ENCODE assay signal across 29 mouse cellular contexts in genomic region chr19:4134354-4134753, GRCm38 (mm10). TPM values are rescaled to one million over a fixed set of nuclear protein-coding genes. Genes with fewer than 3 reads are reported as not detected.
A peak's percentile ranks its signal among the peaks of the same experiment; 100 is the strongest.
DNase-seq lines count a peak whose midpoint lies in the region; ATAC-seq and TF ChIP-seq lines count a peak whose summit lies in the region.
"Had no signal": no experiment of that assay in that cellular context is flagged by ENCODE, and none has a peak within 500 bp of the region (broad histone marks: within the 10 kb centered on the region; RNA-seq: fewer than 3 reads in every experiment).

No protein-coding gene starts in this region.

- TF ChIP-seq CTCF in liver, postnatal 0 days (IDR thresholded peaks at IDR 0.05; ENCODE audit: low read depth): no peak
- TF ChIP-seq CTCF in spleen, adult 2 months (IDR thresholded peaks at IDR 0.05; ENCODE audit: extremely low read depth, insufficient read depth, insufficient read length, insufficient replicate concordance): no peak
- TF ChIP-seq CTCF in CH12.LX (conservative IDR thresholded peaks at IDR 0.05 in 1 of 2, IDR thresholded peaks at IDR 0.05 in 1 of 2; ENCODE audit: low read depth in 2 of 2, low read length in 2 of 2): no peak

- H3K9me3 ChIP-seq in liver, embryonic 13.5 days (replicated peaks): no peaks in the 10 kb centered on the region
- H3K9me3 ChIP-seq in liver, postnatal 0 days (ENCODE audit: low read length): no peaks in the 10 kb centered on the region
- H3K9me3 ChIP-seq in CH12.LX (replicated peaks; ENCODE audit: low read length): no peaks in the 10 kb centered on the region
- H3K9me3 ChIP-seq in midbrain, embryonic 14.5 days (ENCODE audit: control insufficient read depth, low read length): no peaks in the 10 kb centered on the region
- H3K9me3 ChIP-seq: embryonic facial prominence, embryonic 13.5 days; embryonic facial prominence, embryonic 15.5 days; forebrain, embryonic 10.5 days; forebrain, embryonic 12.5 days had no signal

- peaks cover 7% of the 10 kb centered on the region; the same call in 1 of the 2 replicates for H3K27me3 ChIP-seq in liver, embryonic 13.5 days
- no peaks in the 10 kb centered on the region for H3K27me3 ChIP-seq in liver, postnatal 0 days (ENCODE audit: insufficient read depth, low read length)
- no peaks in the 10 kb centered on the region for H3K27me3 ChIP-seq in spleen, adult 2 months (ENCODE audit: control insufficient read depth, insufficient read depth, low read length)
- no peaks in the 10 kb centered on the region for H3K27me3 ChIP-seq in CH12.LX (replicated peaks)
- no peaks in the 10 kb centered on the region for H3K27me3 ChIP-seq in midbrain, embryonic 14.5 days (ENCODE audit: control insufficient read depth, insufficient read depth, low read length)
- H3K27me3 ChIP-seq: embryonic facial prominence, embryonic 13.5 days; embryonic facial prominence, embryonic 15.5 days; forebrain, embryonic 12.5 days had no signal

- no peak overlapping the region for H3K4me3 ChIP-seq in liver, embryonic 13.5 days (replicated peaks)
- H3K4me3 ChIP-seq in liver, postnatal 0 days (ENCODE audit: low read depth, low read length): no peak overlapping the region
- H3K4me3 ChIP-seq in spleen, adult 2 months (ENCODE audit: extremely low read depth, insufficient read depth, insufficient read length): no peak overlapping the region
- H3K4me3 ChIP-seq in CH12.LX (replicated peaks in 1 of 3; ENCODE audit: low read depth in 2 of 3, low read length in 2 of 3, poor library complexity in 1 of 3): no peak overlapping the region
- H3K4me3 ChIP-seq in midbrain, embryonic 14.5 days (replicated peaks; ENCODE audit: low read depth, low read length): no peak overlapping the region
- H3K4me3 ChIP-seq: embryonic facial prominence, embryonic 13.5 days; embryonic facial prominence, embryonic 15.5 days; erythroblast, embryonic 14.5 days; forebrain, embryonic 10.5 days; forebrain, embryonic 12.5 days had no signal

- no peak overlapping the region for H3K4me2 ChIP-seq in liver, embryonic 13.5 days
- no peak overlapping the region for H3K4me2 ChIP-seq in liver, postnatal 0 days (ENCODE audit: low read depth, low read length)
- H3K4me2 ChIP-seq in CH12.LX (ENCODE audit: insufficient read depth, low read depth, poor library complexity, severe bottlenecking): no peak overlapping the region
- no peak overlapping the region for H3K4me2 ChIP-seq in midbrain, embryonic 14.5 days (ENCODE audit: low read length)
- H3K4me2 ChIP-seq: embryonic facial prominence, embryonic 13.5 days; embryonic facial prominence, embryonic 15.5 days; forebrain, embryonic 12.5 days had no signal

- TF ChIP-seq EP300 in liver, postnatal 0 days (IDR thresholded peaks at IDR 0.05; ENCODE audit: low read depth): no peak
- TF ChIP-seq EP300 in CH12.LX (IDR thresholded peaks at IDR 0.05; ENCODE audit: low read length): no peak

- dilution Hi-C loops in CH12.LX (cut with MboI; ENCODE audit: extremely low pct_ligation_motif_present, extremely low pct_unique_long_range_greater_than_20kb, low sequenced_read_pairs): no loop called here

- WGBS in liver, embryonic 13.5 days (ENCODE audit: insufficient replicate concordance): 92% methylated on average over 4 of the region's 4 CpGs
- 85% methylated on average over 4 of the region's 4 CpGs for WGBS in liver, postnatal 0 days (ENCODE audit: insufficient replicate concordance)
- WGBS in spleen, adult 2 months: 94% methylated on average over 4 of the region's 4 CpGs
- 94% methylated on average over 4 of the region's 4 CpGs for WGBS in midbrain, embryonic 14.5 days

- H3K9ac ChIP-seq in liver, embryonic 13.5 days: no peak overlapping the region
- no peak overlapping the region for H3K9ac ChIP-seq in liver, postnatal 0 days (replicated peaks)
- peak overlapping the region; percentile 65 for H3K9ac ChIP-seq in CH12.LX (ENCODE audit: insufficient read depth, low read depth)
- no peak overlapping the region for H3K9ac ChIP-seq in midbrain, embryonic 14.5 days (replicated peaks; ENCODE audit: low read length)
- H3K9ac ChIP-seq: embryonic facial prominence, embryonic 13.5 days; embryonic facial prominence, embryonic 15.5 days; forebrain, embryonic 12.5 days had no signal

- peaks cover 58% of the 10 kb centered on the region for H3K4me1 ChIP-seq in liver, embryonic 13.5 days (replicated peaks)
- H3K4me1 ChIP-seq in liver, postnatal 0 days (ENCODE audit: insufficient read depth): peaks cover 17% of the 10 kb centered on the region
- peaks cover 26% of the 10 kb centered on the region for H3K4me1 ChIP-seq in spleen, adult 2 months (ENCODE audit: control insufficient read depth, insufficient read depth, insufficient read length)
- peaks cover 36 to 90% of the 10 kb centered on the region in 2 experiments for H3K4me1 ChIP-seq in CH12.LX (ENCODE audit: control insufficient read depth in 1 of 2, insufficient read depth in 2 of 2)
- 0 out of 2 replicates have a peak, but pooled peaks cover 3% of the 10 kb centered on the region for H3K4me1 ChIP-seq in midbrain, embryonic 14.5 days (ENCODE audit: control insufficient read depth, insufficient read depth, low read length)
- H3K4me1 ChIP-seq: embryonic facial prominence, embryonic 13.5 days; embryonic facial prominence, embryonic 15.5 days had no signal

- no peak for TF ChIP-seq RAD21 in CH12.LX (IDR thresholded peaks at IDR 0.05; ENCODE audit: low read depth, low read length)

- in situ Hi-C loops in CH12.LX (cut with MboI; ENCODE audit: low pct_ligation_motif_present, low pct_unique_long_range_greater_than_20kb, low sequenced_read_pairs): no loop called here

- peaks cover 3% of the 10 kb centered on the region; the same call in 1 of the 2 replicates for H3K79me2 ChIP-seq in CH12.LX (replicated peaks; ENCODE audit: control insufficient read depth, extremely low read depth, insufficient read depth, poor library complexity, severe bottlenecking)

- peaks cover 32% of the 10 kb centered on the region for H3K36me3 ChIP-seq in liver, embryonic 13.5 days
- peaks cover 30% of the 10 kb centered on the region for H3K36me3 ChIP-seq in liver, postnatal 0 days (replicated peaks; ENCODE audit: insufficient read depth, low read length)
- H3K36me3 ChIP-seq in spleen, adult 2 months (ENCODE audit: control insufficient read depth, insufficient read depth, low read length): peaks cover 23% of the 10 kb centered on the region
- peaks cover 24 to 59% of the 10 kb centered on the region in 2 experiments for H3K36me3 ChIP-seq in CH12.LX (replicated peaks in 1 of 2; ENCODE audit: control insufficient read depth in 1 of 2, insufficient read depth in 1 of 2, low read length in 1 of 2)
- H3K36me3 ChIP-seq in midbrain, embryonic 14.5 days (ENCODE audit: control insufficient read depth, insufficient read depth, low read length): peaks cover 37% of the 10 kb centered on the region

- TF ChIP-seq POLR2A in spleen, adult 2 months (IDR thresholded peaks at IDR 0.05; ENCODE audit: low read depth, low read length): no peak
- TF ChIP-seq POLR2A in CH12.LX (IDR thresholded peaks at IDR 0.05; ENCODE audit: low read depth, low read length): no peak

- H3K27ac ChIP-seq in liver, embryonic 13.5 days: 0 out of 2 replicates have a peak overlapping the region, but pooled peaks have one; percentile 67
- H3K27ac ChIP-seq in liver, postnatal 0 days (ENCODE audit: low read depth): no peak overlapping the region
- peak overlapping the region; percentile 95; the same call in 1 of the 2 replicates for H3K27ac ChIP-seq in spleen, adult 2 months (ENCODE audit: insufficient read depth, low read length)
- H3K27ac ChIP-seq in CH12.LX (ENCODE audit: insufficient read depth, low read depth): peak overlapping the region; percentile 97
- no peak overlapping the region for H3K27ac ChIP-seq in midbrain, embryonic 14.5 days (replicated peaks; ENCODE audit: low read depth, low read length)
- H3K27ac ChIP-seq: embryonic facial prominence, embryonic 13.5 days; embryonic facial prominence, embryonic 15.5 days; forebrain, embryonic 10.5 days; forebrain, embryonic 12.5 days had no signal

- DNase-seq in liver, embryonic 13.5 days: no peak
- no peak for DNase-seq in liver, postnatal 0 days
- no peak for DNase-seq in spleen, adult 2 months (ENCODE audit: low read depth in 1 of 2, low spot score in 2 of 2)
- no peak for DNase-seq in spleen, postnatal 4 days (ENCODE audit: low spot score in 2 of 2)
- no peak for DNase-seq in CH12.LX (ENCODE audit: extremely low read depth)
- DNase-seq in cerebellum, adult 18-20 months: no peak
- DNase-seq in midbrain, embryonic 14.5 days: no peak
- DNase-seq: adrenal gland, adult 8-10 months; adrenal gland, postnatal 14 days; adrenal gland, postnatal 36 days; B cell, adult 2 months; cerebellum, adult 11-12 months; cerebellum, adult 8-10 months; cerebellum, adult 9-11 months; cerebellum, postnatal 14 days; cerebellum, postnatal 36 days; embryo, embryonic 11 days had no signal

- ATAC-seq in liver, embryonic 13.5 days (ENCODE audit: low read depth): no peak
- ATAC-seq in liver, postnatal 0 days: no peak
- no peak for ATAC-seq in midbrain, embryonic 14.5 days (ENCODE audit: low FRiP score, low TSS enrichment)
- ATAC-seq: CD4-positive, CD25-positive, alpha-beta regulatory T cell, adult 4 months; forebrain, embryonic 14.5 days; forebrain, embryonic 16.5 days had no signal

RNA-seq across cellular contexts. Expression of gene Gpr152, which starts 5.2 kb away (rescaled TPM):
- polyA plus RNA-seq in liver, embryonic 13.5 days (2015; fragmentation: Nextera tagmentation; extraction: Ambion mirVana): 0.02 TPM in 1 of 2 replicates, not detected in the other
- not detected in 2 replicates for polyA plus RNA-seq in liver, postnatal 0 days (2015; fragmentation: Nextera tagmentation; extraction: Ambion mirVana)
- polyA plus RNA-seq in spleen, adult 2 months (2012; rRNA removed): 0.09 and 0.11 TPM in 2 replicates
- 0.17 and 0.25 TPM in 2 replicates for total RNA-seq in CH12.LX (2012; rRNA removed)
- 0.05 TPM in 1 of 2 replicates, not detected in the other for total RNA-seq in CH12.LX (2014; rRNA removed)
- polyA plus RNA-seq in CH12.LX (2012; ENCODE audit: insufficient read length, low read depth): 0.71 and 0.82 TPM in 2 replicates
- not detected in 2 replicates for polyA plus RNA-seq in midbrain, embryonic 14.5 days (2014; fragmentation: Nextera tagmentation; extraction: Ambion mirVana)
- total RNA-seq: adrenal gland, adult 18-20 months; adrenal gland, postnatal 14 days; common myeloid progenitor, adult 5-6 weeks; MEL had no signal
- polyA plus RNA-seq: embryonic facial prominence, embryonic 11.5 days; embryonic facial prominence, embryonic 13.5 days; embryonic facial prominence, embryonic 15.5 days; forebrain, embryonic 10.5 days; forebrain, embryonic 12.5 days; forebrain, embryonic 14.5 days; forebrain, embryonic 16.5 days had no signal

RNA-seq across cellular contexts. Expression of gene Aip, which starts 8.7 kb away (rescaled TPM):
- 37.7 and 38.9 TPM in 2 replicates for polyA plus RNA-seq in liver, embryonic 13.5 days (2015; fragmentation: Nextera tagmentation; extraction: Ambion mirVana)
- polyA plus RNA-seq in liver, postnatal 0 days (2015; fragmentation: Nextera tagmentation; extraction: Ambion mirVana): 23.1 and 26.8 TPM in 2 replicates
- 85.3 and 99.6 TPM in 2 replicates for polyA plus RNA-seq in spleen, adult 2 months (2012; rRNA removed)
- total RNA-seq in CH12.LX (2012; rRNA removed) (37.5 and 39.7 TPM in 2 replicates), CH12.LX (2014; rRNA removed) (10.8 and 11.7 TPM in 2 replicates)
- 64.8 and 87.9 TPM in 2 replicates for polyA plus RNA-seq in CH12.LX (2012; ENCODE audit: insufficient read length, low read depth)
- 84.3 and 98.0 TPM in 2 replicates for polyA plus RNA-seq in midbrain, embryonic 14.5 days (2014; fragmentation: Nextera tagmentation; extraction: Ambion mirVana)

RNA-seq across cellular contexts. Expression of gene Cabp4, which starts 9.5 kb away (rescaled TPM):
- 0.07 and 0.13 TPM in 2 replicates for polyA plus RNA-seq in liver, embryonic 13.5 days (2015; fragmentation: Nextera tagmentation; extraction: Ambion mirVana)
- 0.11 and 0.15 TPM in 2 replicates for polyA plus RNA-seq in liver, postnatal 0 days (2015; fragmentation: Nextera tagmentation; extraction: Ambion mirVana)
- polyA plus RNA-seq in spleen, adult 2 months (2012; rRNA removed): 1.9 and 2.2 TPM in 2 replicates
- total RNA-seq in CH12.LX (2012; rRNA removed) (2.8 and 3.3 TPM in 2 replicates), CH12.LX (2014; rRNA removed) (6.4 and 6.9 TPM in 2 replicates)
- 11.8 and 14.7 TPM in 2 replicates for polyA plus RNA-seq in CH12.LX (2012; ENCODE audit: insufficient read length, low read depth)
- polyA plus RNA-seq in midbrain, embryonic 14.5 days (2014; fragmentation: Nextera tagmentation; extraction: Ambion mirVana): 0.14 and 0.15 TPM in 2 replicates
- total RNA-seq: common myeloid progenitor, adult 5-6 weeks had no signal
- polyA plus RNA-seq: embryonic facial prominence, embryonic 11.5 days; embryonic facial prominence, embryonic 13.5 days; forebrain, embryonic 10.5 days had no signal

RNA-seq across cellular contexts. Expression of gene Coro1b, which starts 14.1 kb away (rescaled TPM):
- polyA plus RNA-seq in liver, embryonic 13.5 days (2015; fragmentation: Nextera tagmentation; extraction: Ambion mirVana): 70.7 and 72.6 TPM in 2 replicates
- 63.0 and 64.4 TPM in 2 replicates for polyA plus RNA-seq in liver, postnatal 0 days (2015; fragmentation: Nextera tagmentation; extraction: Ambion mirVana)
- polyA plus RNA-seq in spleen, adult 2 months (2012; rRNA removed): 386 and 394 TPM in 2 replicates
- total RNA-seq in CH12.LX (2012; rRNA removed) (172 and 194 TPM in 2 replicates), CH12.LX (2014; rRNA removed) (154 and 179 TPM in 2 replicates)
- polyA plus RNA-seq in CH12.LX (2012; ENCODE audit: insufficient read length, low read depth): 265 and 293 TPM in 2 replicates
- 105 and 117 TPM in 2 replicates for polyA plus RNA-seq in midbrain, embryonic 14.5 days (2014; fragmentation: Nextera tagmentation; extraction: Ambion mirVana)

RNA-seq across cellular contexts. Expression of gene Ptprcap, which starts 19.1 kb away (rescaled TPM):
- polyA plus RNA-seq in liver, embryonic 13.5 days (2015; fragmentation: Nextera tagmentation; extraction: Ambion mirVana): 18.8 and 21.3 TPM in 2 replicates
- polyA plus RNA-seq in liver, postnatal 0 days (2015; fragmentation: Nextera tagmentation; extraction: Ambion mirVana): 35.7 and 35.8 TPM in 2 replicates
- polyA plus RNA-seq in spleen, adult 2 months (2012; rRNA removed): 631 and 1,026 TPM in 2 replicates
- 438 and 452 TPM in 2 replicates for total RNA-seq in CH12.LX (2012; rRNA removed)
- total RNA-seq in CH12.LX (2014; rRNA removed): 380 and 447 TPM in 2 replicates
- polyA plus RNA-seq in CH12.LX (2012; ENCODE audit: insufficient read length, low read depth): 296 and 343 TPM in 2 replicates
- polyA plus RNA-seq in midbrain, embryonic 14.5 days (2014; fragmentation: Nextera tagmentation; extraction: Ambion mirVana): 0.55 and 0.64 TPM in 2 replicates
- polyA plus RNA-seq: forebrain, embryonic 10.5 days; forebrain, embryonic 16.5 days had no signal

Comparison
In these comparisons a context has a peak if more than half of its experiments do, and no peak if none do; other contexts are left out.
1. H3K27ac ChIP-seq: peak in liver, embryonic 13.5 days (single experiment), spleen, adult 2 months (single experiment) and CH12.LX (single experiment); none in liver, postnatal 0 days (single experiment) and midbrain, embryonic 14.5 days (single experiment).